Mouse (Mus musculus) CH12.LX (cell line): ENCODE measurements around the gene Ptprf. TPM values are rescaled to one million over a fixed set of nuclear protein-coding genes. Genes with fewer than 3 reads are reported as not detected.

ENCODE experiments used
- DNase-seq: peaks from one replicate; pipeline ENCODE4 v3.0.0-alpha.2; 2013; ENCODE audit errors: extremely low read depth
- H3K27ac ChIP-seq: 2 replicates; pipeline ENCODE4 v1.5.1; 2012; ENCODE audit warnings: low read depth, mild to moderate bottlenecking, control low read depth, moderate library complexity; ENCODE audit not compliant: insufficient read depth
- H3K27me3 ChIP-seq: replicated peaks from 2 replicates; pipeline ENCODE3; 2012; ENCODE audit warnings: inconsistent platforms
- H3K36me3 ChIP-seq, 2 experiments: replicated peaks in 1 of 2; 2 replicates each; pipeline versions ENCODE3 to v1.6.1; 2012; ENCODE audit warnings: inconsistent platforms in 1 of 2, low read length in 1 of 2, mild to moderate bottlenecking in 1 of 2, mixed read lengths in 1 of 2, moderate library complexity in 1 of 2; ENCODE audit not compliant: control insufficient read depth in 1 of 2, insufficient read depth in 1 of 2
- H3K4me1 ChIP-seq, 2 experiments: 2 replicates each; pipeline ENCODE4 v1.6.1; 2012; ENCODE audit warnings: inconsistent platforms in 1 of 2, moderate library complexity in 1 of 2; ENCODE audit not compliant: insufficient read depth in 2 of 2, control insufficient read depth in 1 of 2
- H3K4me2 ChIP-seq: 2 replicates; pipeline ENCODE4 v1.6.1; 2012; ENCODE audit warnings: low read depth, mild to moderate bottlenecking, control low read depth; ENCODE audit not compliant: poor library complexity, insufficient read depth, severe bottlenecking
- H3K4me3 ChIP-seq, 3 experiments: fragments of 150-350 bp in 1 of 3; sonication (generic) in 1 of 3; replicated peaks in 1 of 3; 2 replicates each; pipeline versions ENCODE3 to v1.5.1; 2011 to 2012; ENCODE audit warnings: low read depth in 2 of 3, low read length in 2 of 3, mild to moderate bottlenecking in 2 of 3, moderate library complexity in 2 of 3, control low read depth in 1 of 3, improper control_type of control experiment in 1 of 3, inconsistent platforms in 1 of 3, mixed read lengths in 1 of 3; ENCODE audit not compliant: poor library complexity in 1 of 3
- H3K79me2 ChIP-seq: replicated peaks from 2 replicates; pipeline ENCODE4 v1.6.1; 2012; ENCODE audit warnings: mild to moderate bottlenecking, moderate library complexity; ENCODE audit not compliant: control insufficient read depth, poor library complexity, insufficient read depth, severe bottlenecking; ENCODE audit errors: extremely low read depth
- H3K9ac ChIP-seq: 2 replicates; pipeline ENCODE4 v1.6.1; 2012; ENCODE audit warnings: low read depth, mild to moderate bottlenecking, control low read depth, moderate library complexity; ENCODE audit not compliant: insufficient read depth
- H3K9me3 ChIP-seq: replicated peaks from 2 replicates; pipeline ENCODE3; 2012; ENCODE audit warnings: low read length, inconsistent platforms, mixed read lengths
- BHLHE40 ChIP-seq: IDR thresholded peaks from 2 replicates; pipeline ENCODE4 v1.6.1; 2011; ENCODE audit warnings: mild to moderate bottlenecking, low read depth, low read length, improper control_type of control experiment
- CHD1 ChIP-seq: IDR thresholded peaks from 2 replicates; pipeline ENCODE4 v1.6.1; 2012; ENCODE audit warnings: low read depth, low read length, improper control_type of control experiment, inconsistent platforms
- E2F4 ChIP-seq: IDR thresholded peaks from 2 replicates; pipeline ENCODE4 v1.6.1; 2011; ENCODE audit warnings: low read depth, low read length, improper control_type of control experiment; ENCODE audit not compliant: insufficient replicate concordance
- ELF1 ChIP-seq: IDR thresholded peaks from 2 replicates; pipeline ENCODE4 v1.6.1; 2014; ENCODE audit warnings: low read depth, mild to moderate bottlenecking, inconsistent platforms, low read length, improper control_type of control experiment
- EP300 ChIP-seq: IDR thresholded peaks from 2 replicates; pipeline ENCODE4 v1.6.1; 2011; ENCODE audit warnings: low read length, improper control_type of control experiment
- GABPA ChIP-seq: IDR thresholded peaks from 2 replicates; pipeline ENCODE4 v1.6.1; 2012; ENCODE audit warnings: low read depth, low read length, improper control_type of control experiment, inconsistent platforms; ENCODE audit not compliant: insufficient replicate concordance
- HCFC1 ChIP-seq: IDR thresholded peaks from 2 replicates; pipeline ENCODE4 v1.6.1; 2012; ENCODE audit warnings: low read depth, mild to moderate bottlenecking, inconsistent platforms, low read length, improper control_type of control experiment
- IRF4 ChIP-seq: IDR thresholded peaks from 2 replicates; pipeline ENCODE4 v1.6.1; 2014; ENCODE audit warnings: low read depth, mild to moderate bottlenecking, inconsistent platforms, low read length, improper control_type of control experiment
- KAT2A ChIP-seq: IDR thresholded peaks from 2 replicates; pipeline ENCODE4 v1.6.1; 2012; ENCODE audit warnings: low read length, improper control_type of control experiment, inconsistent platforms; ENCODE audit not compliant: insufficient replicate concordance
- MAZ ChIP-seq: IDR thresholded peaks from 2 replicates; pipeline ENCODE4 v1.6.1; 2012; ENCODE audit warnings: low read depth, mild to moderate bottlenecking, inconsistent platforms, low read length, improper control_type of control experiment, moderate library complexity
- MEF2A ChIP-seq: IDR thresholded peaks from 2 replicates; pipeline ENCODE4 v1.6.1; 2014; ENCODE audit warnings: low read depth, mild to moderate bottlenecking, inconsistent platforms, low read length, improper control_type of control experiment, borderline replicate concordance
- MXI1 ChIP-seq: IDR thresholded peaks from 2 replicates; pipeline ENCODE4 v1.6.1; 2011; ENCODE audit warnings: mild to moderate bottlenecking, low read depth, low read length, improper control_type of control experiment
- MYC ChIP-seq: IDR thresholded peaks from 2 replicates; pipeline ENCODE4 v1.6.1; 2011; ENCODE audit warnings: low read depth, mild to moderate bottlenecking, improper control_type of control experiment, low read length
- NRF1 ChIP-seq: IDR thresholded peaks from 2 replicates; pipeline ENCODE4 v1.6.1; 2014; ENCODE audit warnings: low read depth, mild to moderate bottlenecking, inconsistent platforms, low read length, improper control_type of control experiment, moderate library complexity
- SIN3A ChIP-seq: IDR thresholded peaks from 2 replicates; pipeline ENCODE4 v1.6.1; 2012; ENCODE audit warnings: low read length, improper control_type of control experiment, inconsistent platforms
- SMC3 ChIP-seq: IDR thresholded peaks from 2 replicates; pipeline ENCODE4 v1.6.1; 2011; ENCODE audit warnings: low read depth, low read length, improper control_type of control experiment
- TBP ChIP-seq: conservative IDR thresholded peaks from 2 replicates; pipeline ENCODE4 v1.6.1; 2011; ENCODE audit warnings: low read depth, low read length, improper control_type of control experiment
- TCF12 ChIP-seq: IDR thresholded peaks from 2 replicates; pipeline ENCODE4 v1.6.1; 2014; ENCODE audit warnings: low read depth, mild to moderate bottlenecking, inconsistent platforms, low read length, improper control_type of control experiment
- UBTF ChIP-seq: IDR thresholded peaks from 2 replicates; pipeline ENCODE4 v1.6.1; 2012; ENCODE audit warnings: low read depth, mild to moderate bottlenecking, inconsistent platforms, low read length, improper control_type of control experiment, moderate library complexity
- ZNF384 ChIP-seq: IDR thresholded peaks from 2 replicates; pipeline ENCODE4 v1.6.1; 2012; ENCODE audit warnings: low read depth, low read length, improper control_type of control experiment, inconsistent platforms
- dilution Hi-C: fragments of 300-500 bp; cut with MboI; formaldehyde crosslinking; loops from 2 replicates; pipeline ENCODE4 v1.14.3; 2020; ENCODE audit warnings: low sequenced_read_pairs; ENCODE audit not compliant: extremely low pct_unique_long_range_greater_than_20kb, extremely low pct_ligation_motif_present
- in situ Hi-C: fragments of 300-500 bp; cut with MboI; formaldehyde crosslinking; loops from 3 replicates; pipeline ENCODE4 v1.14.3; 2019; ENCODE audit warnings: low sequenced_read_pairs, low pct_ligation_motif_present, low pct_unique_long_range_greater_than_20kb, mixed read lengths
- polyA plus RNA-seq: library from polyadenylated mRNA; unstranded; fragments of >175 nt; gene quantifications from 2 replicates; pipeline ENCODE4 v1.2.1, GENCODE M21; 2012; ENCODE audit warnings: low read depth; ENCODE audit not compliant: insufficient read length
- total RNA-seq, 2 experiments: library from RNA; depleted of rRNA; stranded (reverse); fragments of 300-350 nt in 1 of 2; fragments of >200 nt in 1 of 2; gene quantifications; 2 replicates each; pipeline ENCODE4 v1.2.3; 2012 to 2014

Ptprf gene
- total and polyA plus RNA-seq, 3 experiments, result 0.11 to 0.21 TPM; not detected in 1

DNA sequence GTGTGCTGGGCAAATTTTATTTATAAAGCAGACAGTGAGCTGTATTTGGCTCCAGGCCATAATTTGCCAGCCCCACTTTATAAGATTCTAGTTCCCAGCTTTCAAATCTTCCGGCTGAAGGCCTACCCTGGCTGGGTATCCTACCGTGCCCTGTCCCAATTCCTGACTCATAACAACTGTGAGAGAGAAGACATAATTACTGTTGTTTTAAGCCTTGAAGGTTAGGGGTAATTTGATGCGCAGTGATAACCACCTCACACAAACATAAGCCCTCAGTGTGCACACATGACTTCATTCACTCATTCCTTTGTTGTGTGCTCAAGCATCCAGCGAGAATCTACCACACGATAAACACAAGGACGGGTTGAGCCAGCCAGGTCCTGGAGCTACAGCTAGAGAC lies 71.7 kb downstream of the Ptprf start:
- DNase-seq, result no peak
- no peak overlapping the region for H3K27ac ChIP-seq
- in situ Hi-C loops, result no loop called here
- no peak overlapping the region for H3K4me2 ChIP-seq
- H3K27me3 ChIP-seq, result peaks cover 77% of the 10 kb centered on the region
- dilution Hi-C loops, result no loop called here
- peaks cover 4 to 5% of the 10 kb centered on the region in 2 experiments; a peak in 1 of 4 replicates for H3K4me1 ChIP-seq
- H3K9ac ChIP-seq, result no peak overlapping the region
- no peaks in the 10 kb centered on the region for H3K9me3 ChIP-seq
- H3K36me3 ChIP-seq, result no peaks in the 10 kb centered on the region
- no peak overlapping the region for H3K4me3 ChIP-seq
- H3K79me2 ChIP-seq, result no peaks in the 10 kb centered on the region
- no peak for TF ChIP-seq MYC
- TF ChIP-seq ELF1, result no peak
- no peak for TF ChIP-seq EP300
- no peak for TF ChIP-seq UBTF
- no peak for TF ChIP-seq TCF12
- no peak for TF ChIP-seq MAZ
- TF ChIP-seq MEF2A, result no peak
- no peak for TF ChIP-seq CHD1
- TF ChIP-seq SIN3A, result no peak
- TF ChIP-seq IRF4, result no peak
- no peak for TF ChIP-seq KAT2A
- TF ChIP-seq BHLHE40, result no peak
- TF ChIP-seq ZNF384, result no peak

- Histone ChIP-seq H3K79me2 (no peaks in the 10 kb centered on the region), H3K9ac (no peak overlapping the region), H3K4me3 (no peak overlapping the region), H3K27me3 (peaks cover 83% of the 10 kb centered on the region), H3K9me3 (no peaks in the 10 kb centered on the region), H3K27ac (no peak overlapping the region), H3K36me3 (no peaks in the 10 kb centered on the region), H3K4me1 (no peaks in the 10 kb centered on the region), H3K4me2 (no peak overlapping the region)
- in situ Hi-C loops (no loop called here), dilution Hi-C loops (no loop called here)
- DNase-seq, result no peak
- TF ChIP-seq GABPA (no peak), ELF1 (no peak), NRF1 (no peak), E2F4 (no peak), HCFC1 (no peak), MXI1 (no peak), MAZ (no peak), SMC3 (no peak), TBP (no peak)
Measured at GRCm38 (mm10) chr4:118218521-118218920, 72.7 kb downstream of the Ptprf start.
